Mouse (Mus musculus) cerebellum, adult 11 months (tissue): Measurements from ENCODE around the gene Cacna1d.

Experiments used
- DNase-seq: peaks from one replicate; pipeline ENCODE4 v3.0.0; 2022

Cacna1d gene

DNA sequence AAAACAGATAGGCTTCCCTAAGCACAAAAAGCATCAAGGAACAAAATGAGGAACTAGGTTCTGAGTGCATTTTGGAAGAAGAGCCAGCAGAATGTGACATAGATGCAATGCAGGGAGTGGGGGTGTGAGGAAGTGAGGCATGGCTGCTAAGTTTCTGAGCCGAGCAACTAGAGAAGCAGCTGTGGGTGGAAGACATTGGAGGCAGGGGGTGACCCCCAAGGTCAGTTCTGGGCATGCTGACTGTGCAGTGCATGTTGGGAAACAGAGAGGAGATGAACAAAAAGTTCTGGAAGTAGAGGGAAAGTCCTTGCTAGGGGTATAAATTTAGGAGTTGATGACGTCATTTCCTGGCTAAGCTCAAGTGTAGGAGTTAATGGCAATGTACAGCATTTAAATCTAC, 33.4 kb downstream of the Cacna1d start:
- DNase-seq: no peak

DNA sequence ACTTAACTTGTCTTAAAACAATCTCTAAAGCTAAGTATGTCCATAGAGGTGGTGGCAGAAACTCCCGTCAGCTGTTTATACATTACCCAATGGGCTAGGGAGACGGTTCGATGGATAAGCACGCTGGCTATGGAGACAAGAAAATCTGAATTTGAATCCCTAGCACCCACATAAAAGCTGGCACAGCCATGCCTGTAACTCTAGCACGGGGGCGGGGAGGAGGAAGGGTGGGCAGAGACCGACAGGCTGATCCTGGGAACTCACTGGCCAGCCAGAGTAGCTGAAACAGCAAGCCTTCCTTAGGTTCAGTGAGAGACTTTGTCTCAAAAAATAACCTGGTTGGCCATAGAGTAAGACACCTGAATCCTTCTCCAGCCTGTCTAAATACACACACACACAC, 33.8 kb downstream of the Cacna1d start:
- no peak for DNase-seq

GRCm38 (mm10) chr14:30455801-30456595, 35.3 kb downstream of the Cacna1d start:
- no peak for DNase-seq

- no peak for DNase-seq
Observed at GRCm38 (mm10) chr14:30439915-30440314, 51.3 kb downstream of the Cacna1d start.

- DNase-seq: no peak
Observed at GRCm38 (mm10) chr14:30435316-30435715, 55.9 kb downstream of the Cacna1d start.

- DNase-seq: no peak
Observed at GRCm38 (mm10) chr14:30430446-30430845, 60.8 kb downstream of the Cacna1d start.

- DNase-seq: no peak
Observed at GRCm38 (mm10) chr14:30430026-30430425, 61.2 kb downstream of the Cacna1d start.

GRCm38 (mm10) chr14:30429606-30430005, 61.6 kb downstream of the Cacna1d start:
- DNase-seq: no peak

GRCm38 (mm10) chr14:30428757-30429156, 62.5 kb downstream of the Cacna1d start:
- no peak for DNase-seq

GRCm38 (mm10) chr14:30425876-30426275, 65.4 kb downstream of the Cacna1d start:
- no peak for DNase-seq

DNA sequence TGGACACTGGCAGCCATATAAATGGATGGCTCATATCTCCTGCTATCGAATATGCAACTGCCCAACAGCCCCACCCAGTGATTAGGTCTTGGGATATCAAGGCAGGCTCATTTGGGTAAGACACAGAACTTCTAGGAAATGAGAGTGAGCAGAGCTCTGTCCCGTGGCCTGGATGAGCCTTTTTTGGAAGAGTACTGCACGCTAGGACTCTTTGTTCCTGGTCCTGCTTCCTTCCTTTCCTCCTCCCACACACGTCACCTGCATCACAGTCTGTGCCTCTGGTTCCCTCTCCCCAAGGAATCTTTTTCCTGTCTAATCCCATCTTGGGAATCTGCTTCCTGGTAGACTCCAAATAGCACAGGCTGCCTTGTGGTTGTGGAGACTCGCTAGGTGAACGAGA, 66.1 kb downstream of the Cacna1d start:
- DNase-seq: no peak

DNA sequence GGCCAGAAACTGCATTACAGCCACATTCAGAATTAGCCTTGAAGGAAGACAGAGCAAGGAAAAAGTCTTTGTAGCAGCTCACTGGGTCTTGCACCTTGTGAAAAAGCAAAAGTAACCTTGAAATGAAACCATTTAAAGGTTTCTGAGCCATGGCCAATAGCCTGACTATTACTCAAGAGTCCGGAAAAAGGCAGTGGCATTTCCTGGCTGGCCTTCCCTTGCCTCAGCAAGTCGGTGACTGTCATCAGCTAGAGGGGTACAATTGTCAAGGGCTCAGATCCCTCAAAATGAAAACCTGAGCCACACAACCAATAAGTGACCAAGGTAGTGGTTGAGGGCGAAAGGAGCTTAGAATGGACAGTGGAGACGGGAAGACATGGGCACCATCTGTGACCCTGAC, 66.6 kb downstream of the Cacna1d start:
- no peak for DNase-seq

DNA sequence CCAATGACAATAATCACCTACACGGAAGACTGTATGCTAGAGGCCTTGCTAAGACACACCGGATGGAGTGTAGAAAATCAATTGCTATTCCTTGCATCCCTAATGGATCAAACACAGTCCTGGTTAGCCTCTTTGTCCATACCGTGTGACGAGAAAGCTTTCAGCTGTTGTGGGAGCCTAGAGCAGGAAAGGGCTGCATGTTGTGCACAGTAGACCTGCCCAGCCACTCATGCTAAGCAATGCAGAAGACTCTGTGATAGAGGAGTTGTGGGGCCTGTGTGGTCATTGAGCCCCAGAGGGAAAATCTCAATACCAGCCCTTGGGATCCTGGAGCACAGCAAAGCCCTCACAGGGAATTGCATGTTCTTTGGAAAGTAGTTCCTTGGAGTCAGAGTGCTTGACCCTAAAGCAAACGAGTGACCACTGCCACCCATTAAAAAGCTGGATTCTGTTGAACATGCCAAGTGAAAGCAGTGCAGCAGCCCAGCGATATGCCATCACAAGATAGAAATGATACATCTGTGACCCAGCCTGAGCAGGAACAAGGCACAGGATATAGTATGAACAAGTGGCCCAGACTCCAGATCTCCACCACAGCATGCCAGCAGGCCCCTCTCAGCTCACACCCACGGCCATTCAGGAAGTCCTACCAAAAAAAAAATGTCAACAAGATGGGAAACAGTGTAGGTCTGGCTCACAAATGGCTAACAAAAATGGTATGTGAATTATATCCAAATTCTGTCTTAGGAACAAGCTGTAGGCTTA, 68.7 kb downstream of the Cacna1d start:
- no peak for DNase-seq

- DNase-seq: no peak
Observed at GRCm38 (mm10) chr14:30419458-30419857, 71.8 kb downstream of the Cacna1d start.

DNA sequence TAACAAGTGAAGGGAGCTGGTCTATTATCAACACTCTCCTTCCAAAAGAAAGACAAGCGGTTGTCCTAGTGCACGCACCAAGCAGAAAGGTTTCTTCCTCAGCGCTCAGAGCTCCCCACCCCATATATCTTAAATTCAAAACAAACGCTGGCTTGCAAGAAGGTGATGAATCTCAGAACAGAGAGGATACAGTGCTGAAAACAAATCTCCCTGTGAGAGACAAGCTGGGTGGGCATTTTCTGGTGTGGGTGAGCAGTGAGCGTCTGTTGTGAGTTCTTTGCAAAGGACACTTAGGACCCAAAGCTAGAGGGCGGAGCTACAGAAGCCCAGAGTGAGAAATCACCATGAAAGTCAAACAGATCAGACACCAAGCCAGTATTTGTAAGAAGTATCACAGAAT, 72.2 kb downstream of the Cacna1d start:
- no peak for DNase-seq

GRCm38 (mm10) chr14:30415830-30416229, 75.4 kb downstream of the Cacna1d start:
- no peak for DNase-seq

- DNase-seq: no peak
Observed at GRCm38 (mm10) chr14:30414131-30414530, 77.1 kb downstream of the Cacna1d start.

- no peak for DNase-seq
Observed at GRCm38 (mm10) chr14:30409331-30409730, 81.9 kb downstream of the Cacna1d start.

DNA sequence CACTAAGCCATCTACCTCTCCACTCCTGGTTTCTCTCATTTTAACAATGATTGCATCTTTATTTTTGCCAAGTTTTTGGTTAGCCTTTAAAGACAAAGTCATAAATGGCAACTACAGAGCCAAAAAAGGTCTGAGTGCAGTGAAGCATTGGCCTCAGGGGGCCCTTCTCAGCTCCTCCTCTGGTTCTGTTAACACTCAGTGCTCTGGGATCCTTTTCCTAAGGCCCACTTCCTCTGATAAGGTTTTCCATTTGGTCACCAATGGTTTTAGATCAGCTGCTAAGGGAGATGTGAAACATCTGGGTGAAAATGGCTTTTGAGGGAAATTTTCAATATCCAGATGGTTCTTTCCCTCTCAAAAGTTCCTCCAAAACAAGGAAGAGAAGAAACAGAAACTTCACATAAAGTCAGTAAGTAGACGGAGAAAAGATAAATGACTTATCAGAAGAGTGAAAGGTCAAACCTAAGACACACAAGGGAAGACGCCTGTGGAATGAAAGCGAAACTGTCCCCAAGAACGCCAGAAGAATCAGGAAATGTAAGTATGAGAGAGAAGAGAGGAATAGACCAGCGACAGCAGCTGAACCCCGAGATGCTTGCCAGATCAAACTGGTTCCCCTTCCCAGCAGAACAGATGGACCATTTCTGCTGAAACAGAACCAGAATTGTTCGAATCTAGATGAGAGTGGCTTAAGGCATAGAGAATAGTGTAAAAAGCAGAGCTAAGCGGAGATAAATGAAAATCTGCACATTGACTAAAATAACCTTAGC, 85.6 kb downstream of the Cacna1d start:
- no peak for DNase-seq

DNA sequence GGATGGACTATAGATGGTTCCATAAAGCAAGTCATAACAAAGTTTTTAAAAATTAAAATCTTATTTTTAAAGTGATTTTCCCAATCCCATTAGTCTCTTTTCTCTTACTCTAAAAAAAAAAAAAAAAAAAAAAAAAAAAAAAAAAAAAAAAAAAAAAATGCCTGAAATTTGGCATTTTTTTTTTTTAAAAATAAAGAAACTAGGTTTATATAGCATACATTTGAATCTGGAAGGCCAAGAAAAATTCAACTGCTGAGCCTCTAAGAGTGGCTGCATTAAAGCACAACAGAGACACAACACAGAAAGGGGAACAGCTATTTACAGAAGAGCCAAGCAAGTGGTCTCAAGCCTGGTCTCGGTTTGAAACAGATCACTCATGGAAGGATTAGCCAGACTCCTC, 112.9 kb downstream of the Cacna1d start:
- no peak for DNase-seq

DNA sequence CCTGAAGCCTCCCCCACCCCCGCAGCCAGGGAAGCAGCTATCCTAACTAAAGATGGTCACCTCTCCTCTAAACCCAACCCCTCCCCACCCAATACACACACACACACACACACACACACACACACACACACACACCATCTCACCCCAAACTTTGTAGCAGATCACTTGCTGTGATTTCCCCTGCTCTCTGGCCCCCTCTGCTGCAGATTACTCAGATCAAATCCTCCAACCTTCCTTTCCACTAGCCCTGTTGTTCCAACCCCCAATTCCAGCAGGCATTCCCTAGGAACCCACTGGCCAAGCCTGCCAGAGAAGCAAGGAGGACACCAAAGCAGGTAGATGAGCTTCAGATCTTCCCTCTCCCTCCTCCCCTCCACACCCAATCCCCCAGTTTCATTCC, 118.4 kb downstream of the Cacna1d start:
- no peak for DNase-seq

- no peak for DNase-seq
Observed at GRCm38 (mm10) chr14:30371070-30371469, 120.2 kb downstream of the Cacna1d start.

DNA sequence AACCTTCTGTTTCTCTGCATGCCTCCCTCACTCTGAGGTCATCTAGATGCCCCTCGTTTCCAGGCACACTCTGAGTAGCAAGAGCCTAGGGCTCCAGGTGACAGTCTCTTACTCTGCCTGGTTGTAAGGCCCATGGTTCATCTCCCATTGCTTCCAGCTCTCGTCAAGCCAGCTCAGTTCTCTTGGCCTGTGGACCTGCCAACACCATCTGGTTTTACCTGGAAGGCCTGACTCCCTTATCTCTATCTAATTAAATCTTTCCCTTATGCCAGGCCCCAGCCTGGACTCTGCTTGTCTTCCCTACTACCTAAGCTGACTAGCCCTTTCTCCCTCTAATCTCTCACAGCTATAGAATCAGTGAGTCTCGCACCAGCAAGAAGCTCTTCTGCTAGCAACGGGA, 124.2 kb downstream of the Cacna1d start:
- no peak for DNase-seq

GRCm38 (mm10) chr14:30365866-30366265, 125.4 kb downstream of the Cacna1d start:
- no peak for DNase-seq
